Mouse (Mus musculus): ENCODE measurements around the gene Plcxd3.
"Not testable (repeated sequence)": the region's sequence is repeated elsewhere in the genome, so short reads cannot be mapped to it uniquely, and the experiment has no call there.

The Plcxd3 gene

GRCm38 (mm10) chr15:4533700-4534099 is 158.4 kb downstream of the Plcxd3 start:
- peak in 1 of 2 experiments; percentile 76 for DNase-seq (ENCODE audit: inconsistent age in 2 of 2, low spot score in 1 of 2)

GRCm38 (mm10) chr15:4559121-4559520 is 183.8 kb downstream of the Plcxd3 start:
- DNase-seq (ENCODE audit: inconsistent age in 2 of 2, low spot score in 1 of 2): no peak

GRCm38 (mm10) chr15:4561431-4561970 is 186.2 kb downstream of the Plcxd3 start:
- DNase-seq (ENCODE audit: inconsistent age in 2 of 2, low spot score in 1 of 2): peak; percentile 58 to 76

GRCm38 (mm10) chr15:4595521-4595920 is 220.2 kb downstream of the Plcxd3 start:
- not testable (repeated sequence) for DNase-seq (ENCODE audit: inconsistent age in 2 of 2, low spot score in 1 of 2)

- DNase-seq (ENCODE audit: inconsistent age in 2 of 2, low spot score in 1 of 2): not testable (repeated sequence)
Measured at GRCm38 (mm10) chr15:4598661-4599060, 223.4 kb downstream of the Plcxd3 start.

GRCm38 (mm10) chr15:4599331-4599730 is 224.0 kb downstream of the Plcxd3 start:
- not testable (repeated sequence) for DNase-seq (ENCODE audit: inconsistent age in 2 of 2, low spot score in 1 of 2)

- no peak for DNase-seq (ENCODE audit: inconsistent age in 2 of 2, low spot score in 1 of 2)
Measured at GRCm38 (mm10) chr15:4605630-4606029, 230.3 kb downstream of the Plcxd3 start.
